Mouse (Mus musculus) urinary bladder, postnatal 25 days (tissue): ENCODE results near the gene Cib4.
A peak's percentile ranks its signal among the peaks of the same experiment; 100 is the strongest.

Source experiments
- DNase-seq: peaks from one replicate; pipeline ENCODE4 v3.0.0; 2022; ENCODE audit warnings: low spot score

The Cib4 gene

DNA sequence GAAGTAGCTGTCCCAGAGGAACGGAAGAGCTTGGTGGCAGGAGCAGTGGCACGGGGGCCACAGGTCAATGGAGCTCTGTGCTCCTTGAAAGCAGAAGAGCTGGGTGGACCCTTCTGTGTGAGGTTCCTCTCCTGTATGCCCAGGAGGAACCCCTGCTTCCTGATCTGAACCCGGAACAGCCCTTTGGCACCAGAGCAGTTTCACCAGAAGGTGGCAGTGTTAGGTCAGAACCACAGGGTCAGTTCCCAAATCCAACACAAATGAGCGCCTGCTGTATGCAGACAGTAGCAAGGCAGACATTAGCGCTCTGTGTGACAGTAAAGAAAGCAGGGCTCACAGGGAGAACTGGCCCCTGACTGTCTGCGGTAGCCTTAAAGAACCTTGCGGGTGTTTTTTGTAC, 29.3 kb downstream of the Cib4 start:
- peak; percentile 62 for DNase-seq

DNA sequence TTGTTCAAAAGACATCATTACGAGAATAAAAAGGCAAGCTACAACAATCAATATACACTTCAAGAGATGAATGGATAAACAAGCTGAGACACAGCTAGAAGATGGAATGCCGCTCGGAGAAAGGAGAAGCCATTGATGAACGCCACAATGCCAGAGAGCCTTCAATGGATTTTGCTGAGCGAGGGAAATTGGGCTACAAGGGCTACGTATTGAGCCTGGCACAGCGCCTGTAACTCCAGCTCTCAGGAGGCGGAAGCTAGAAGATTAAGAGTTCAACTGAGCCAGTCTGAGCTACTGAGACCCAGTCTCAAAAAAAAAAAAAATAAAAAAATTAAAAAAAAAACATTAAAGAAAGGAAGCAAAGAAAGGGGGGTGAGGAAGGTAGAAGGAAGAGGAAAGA, 32.5 kb downstream of the Cib4 start:
- DNase-seq, result no peak

DNA sequence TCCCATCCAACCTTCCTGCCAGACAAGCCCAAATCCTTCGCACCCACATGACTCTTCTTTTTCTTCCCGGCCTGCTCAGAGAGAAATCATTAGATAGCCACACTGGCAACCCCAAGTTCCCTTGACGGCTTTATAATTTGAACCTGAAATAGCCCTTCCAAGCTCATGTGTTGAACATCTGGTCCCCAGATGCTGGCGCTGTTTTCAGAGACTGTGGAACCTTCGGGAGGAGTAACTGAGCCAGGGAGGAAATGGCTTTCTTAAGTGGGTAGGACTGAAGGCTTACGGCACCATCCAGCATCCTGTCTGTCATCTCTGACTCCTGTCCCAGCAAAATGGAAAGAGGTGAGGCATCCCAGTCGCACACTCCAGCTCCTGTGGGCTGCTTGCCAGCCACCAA, 48.3 kb downstream of the Cib4 start:
- DNase-seq, result no peak

DNA sequence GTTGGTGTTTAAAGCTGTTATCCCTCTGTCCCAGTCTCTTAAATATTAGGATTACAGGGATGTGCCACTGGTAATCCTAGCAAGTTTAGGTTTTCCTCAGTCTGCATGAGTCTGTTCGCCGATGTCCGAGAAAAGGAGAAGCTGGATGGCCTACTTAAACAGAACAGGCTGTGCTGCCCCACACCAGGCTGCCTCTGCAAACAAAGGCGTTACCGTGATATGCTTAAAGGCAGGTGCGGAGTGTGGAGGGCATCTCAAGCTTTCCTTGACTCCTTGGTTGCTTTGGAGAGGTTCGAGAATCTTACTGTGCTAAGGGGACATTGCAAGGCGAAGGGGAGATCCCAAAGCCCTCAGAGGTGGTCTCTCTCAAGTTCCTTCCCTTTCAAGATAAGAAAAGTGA, 48.8 kb downstream of the Cib4 start:
- no peak for DNase-seq

DNA sequence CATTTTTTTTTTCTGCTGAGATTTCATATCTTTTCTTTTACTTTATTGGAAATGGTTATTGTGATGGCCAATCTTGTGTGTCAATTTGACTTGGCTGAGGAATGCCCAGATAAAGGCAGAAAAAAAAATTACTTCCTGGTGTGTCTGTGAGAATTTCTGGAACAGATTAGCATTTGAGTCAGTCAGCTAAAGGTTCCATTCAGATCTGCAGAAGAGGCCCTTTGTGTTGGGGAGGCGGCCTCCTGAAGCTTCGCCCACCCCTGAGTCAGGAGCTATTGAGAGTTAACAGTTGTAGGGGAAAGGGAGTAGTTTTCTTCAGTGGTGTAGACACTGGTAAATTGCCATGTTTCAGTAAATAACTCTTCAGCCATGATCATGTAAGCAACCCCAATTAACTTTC, 50.3 kb downstream of the Cib4 start:
- DNase-seq, result no peak

DNA sequence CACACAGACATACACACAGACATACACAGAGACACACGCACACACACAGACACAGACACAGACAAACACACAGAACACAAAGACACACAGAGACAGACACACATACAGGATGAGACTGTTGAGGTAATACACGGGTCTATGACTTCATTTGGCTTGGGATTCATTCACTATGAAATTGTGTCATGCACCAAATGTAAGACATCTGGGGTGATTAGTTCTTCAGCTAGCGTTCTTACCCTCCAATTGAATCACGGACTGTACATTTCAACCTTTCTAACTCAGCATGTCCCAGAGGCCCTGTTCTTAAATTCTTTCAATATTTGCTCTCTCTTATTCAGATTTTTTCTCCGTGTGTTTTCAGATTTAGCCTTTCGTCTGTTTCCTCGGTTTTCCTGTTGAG, 51.0 kb downstream of the Cib4 start:
- no peak for DNase-seq

DNA sequence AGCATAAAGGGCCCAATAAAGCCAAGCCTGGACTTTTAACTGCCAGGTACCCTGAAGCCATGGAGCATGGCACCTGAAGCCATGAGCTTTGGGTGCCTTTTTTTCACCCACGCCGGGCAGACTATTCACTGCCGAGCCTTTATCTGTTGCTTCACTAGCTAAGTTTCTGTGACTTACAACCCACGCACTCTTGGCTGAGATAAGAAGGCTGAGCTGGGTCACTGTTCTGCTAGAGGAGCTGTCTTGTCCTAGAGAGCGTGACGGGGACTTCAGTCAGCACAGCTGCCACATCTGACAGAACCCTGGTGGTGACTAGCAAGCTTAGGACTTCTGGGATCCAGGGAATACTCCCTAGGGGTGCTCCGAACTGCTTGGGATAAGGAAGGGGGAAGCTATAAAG, 51.9 kb downstream of the Cib4 start:
- no peak for DNase-seq

DNA sequence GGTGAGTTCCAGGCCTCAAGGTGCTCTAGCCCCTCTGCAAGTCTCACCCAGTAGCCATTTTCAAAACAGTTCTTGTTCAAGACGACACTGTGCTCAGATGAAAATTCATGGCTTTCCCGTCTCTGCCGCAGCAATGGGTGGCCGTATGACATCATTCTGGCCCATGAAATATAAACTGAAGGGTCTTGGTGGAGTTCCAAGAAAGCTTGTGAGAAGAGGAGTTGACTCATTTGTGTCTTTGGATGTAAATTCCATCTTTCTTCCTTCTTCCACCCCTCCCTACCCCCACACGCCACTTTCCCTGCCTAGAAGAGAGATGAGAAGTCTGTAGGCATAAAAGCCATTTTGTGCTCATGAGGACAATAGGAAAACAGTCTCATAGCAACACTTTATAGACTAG, 54.8 kb downstream of the Cib4 start:
- DNase-seq, result no peak

DNA sequence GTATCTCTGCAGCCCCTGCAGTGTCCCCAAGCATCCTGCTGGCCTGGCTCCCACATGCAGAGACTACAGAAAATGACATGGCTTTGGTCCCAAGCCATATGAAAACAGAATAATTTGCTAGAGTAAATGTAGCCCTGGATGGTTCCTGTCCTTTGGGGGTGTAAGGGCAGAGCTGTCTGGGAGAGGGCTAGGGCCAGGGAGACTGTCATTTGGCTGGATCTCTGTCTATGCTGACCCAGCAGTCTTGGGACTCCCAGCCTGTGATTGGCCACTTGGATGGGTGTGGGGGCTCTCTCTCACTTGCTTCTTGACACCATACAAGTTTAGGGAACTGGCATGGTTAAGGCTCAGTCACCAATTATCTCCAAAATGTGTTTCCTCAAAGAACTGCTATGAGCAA, 55.4 kb downstream of the Cib4 start:
- no peak for DNase-seq

DNA sequence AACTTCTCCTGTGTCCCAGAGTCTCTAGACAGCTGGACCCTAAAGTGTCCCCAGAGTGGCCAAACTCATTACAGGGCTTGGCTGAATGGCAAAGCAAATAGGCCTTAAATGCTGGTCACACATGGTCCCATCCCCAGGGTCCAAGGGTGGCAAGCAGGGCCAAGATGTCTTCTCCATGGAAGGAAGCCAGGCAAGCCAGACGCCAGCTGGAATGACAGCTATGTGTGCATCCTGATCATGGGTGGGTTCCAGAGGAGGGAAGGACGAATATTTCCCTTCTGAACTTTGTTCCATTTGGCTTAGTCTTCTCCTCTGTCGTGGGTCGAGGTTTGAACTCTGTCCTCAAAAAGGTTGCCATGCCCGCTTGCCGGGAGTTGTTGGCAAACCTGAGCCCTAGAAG, 60.5 kb downstream of the Cib4 start:
- DNase-seq, result no peak

DNA sequence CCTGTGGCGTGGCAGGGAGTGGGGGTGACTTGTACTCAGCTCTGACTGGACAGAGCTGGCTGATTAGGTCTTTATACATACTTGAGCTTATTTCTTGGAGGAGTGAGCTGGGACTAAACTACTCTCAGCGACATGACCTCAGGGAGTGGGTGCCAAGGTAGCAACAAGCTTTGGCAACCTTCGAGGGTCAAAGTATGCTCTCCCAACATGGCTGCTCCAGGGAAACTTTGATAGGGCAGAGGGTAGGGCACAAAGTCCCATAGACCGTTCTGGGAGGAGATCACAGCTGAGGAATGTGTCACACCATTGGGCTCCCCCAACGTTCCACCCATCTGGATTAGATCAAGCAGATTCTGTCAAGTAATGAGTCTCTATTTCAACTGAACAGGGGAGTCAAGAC, 61.0 kb downstream of the Cib4 start:
- no peak for DNase-seq

DNA sequence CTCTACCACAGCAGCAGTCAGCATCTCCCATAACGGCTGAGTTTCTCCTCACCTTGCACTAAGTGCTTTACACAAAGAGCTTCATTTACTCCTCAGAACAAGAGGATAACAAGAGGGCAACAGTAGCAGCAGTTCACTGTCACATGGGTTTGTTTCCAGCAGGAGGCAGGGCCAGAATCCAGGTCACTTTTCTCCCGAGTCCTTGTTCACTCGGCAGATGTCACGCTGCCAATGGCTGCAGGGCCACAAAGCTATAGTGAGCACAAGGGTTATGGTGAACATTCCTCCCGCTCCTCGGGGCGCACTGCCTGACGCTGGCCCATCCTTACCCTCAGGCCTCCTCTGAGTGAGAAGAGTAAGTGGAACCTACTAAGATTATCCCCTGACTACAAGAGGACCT, 62.1 kb downstream of the Cib4 start:
- DNase-seq, result no peak

DNA sequence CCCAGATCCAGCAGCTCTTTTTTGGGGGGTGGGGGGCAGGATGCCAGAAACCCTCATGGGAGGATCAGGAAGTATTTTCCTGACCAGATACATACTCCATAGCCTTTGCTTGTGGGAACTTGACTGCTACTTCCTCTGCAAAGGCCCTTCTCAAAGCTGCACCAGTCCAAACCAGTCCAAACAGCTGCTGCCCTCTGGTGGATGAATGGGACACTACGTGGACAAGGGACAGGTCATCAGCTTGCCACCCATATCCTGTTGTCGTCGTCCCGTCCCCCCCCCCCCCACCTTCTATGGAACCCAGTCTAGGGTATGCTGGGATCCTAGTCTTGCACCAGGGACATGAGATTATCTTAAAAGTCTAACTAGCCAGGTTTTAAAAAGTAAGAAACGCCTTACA, 63.3 kb downstream of the Cib4 start:
- DNase-seq, result peak; percentile 74

DNA sequence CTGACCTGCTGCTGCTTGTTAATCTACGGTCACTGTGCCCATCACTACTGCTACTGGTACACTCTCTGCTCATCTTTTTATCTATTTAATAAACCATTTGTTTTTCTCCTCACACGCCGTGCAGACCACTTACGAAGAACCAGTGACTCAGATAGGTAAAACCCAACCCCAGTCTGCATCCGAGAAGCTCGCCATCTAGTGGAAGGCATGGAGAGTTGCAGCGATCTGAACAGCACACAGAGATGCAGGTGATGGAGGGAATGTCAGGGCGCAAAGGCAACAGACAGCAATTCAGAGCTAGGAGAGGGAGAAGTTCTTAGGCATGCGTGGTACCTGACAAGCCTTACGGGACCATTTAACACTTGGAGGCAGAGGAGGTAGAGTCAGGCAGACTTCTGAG, 69.1 kb downstream of the Cib4 start:
- DNase-seq, result no peak

DNA sequence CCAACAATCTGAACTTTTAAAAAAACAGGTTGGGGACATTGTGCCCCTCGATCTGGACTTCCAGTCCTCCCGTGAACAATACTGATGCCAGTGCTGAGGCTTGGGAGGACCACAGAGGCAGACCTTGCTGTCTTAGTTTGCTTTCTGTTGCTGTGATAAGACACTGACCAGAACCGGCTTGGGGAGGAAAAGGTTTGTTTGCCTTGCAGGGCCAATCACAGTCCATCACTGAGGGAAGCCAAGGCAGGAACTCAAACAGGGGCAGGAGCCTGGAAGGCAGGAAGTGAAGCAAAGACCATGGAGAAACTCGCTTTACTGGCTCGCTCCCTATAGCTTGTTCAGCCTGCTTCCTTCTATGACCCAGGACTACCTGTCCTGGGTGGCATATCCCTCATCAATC, 73.5 kb downstream of the Cib4 start:
- no peak for DNase-seq

DNA sequence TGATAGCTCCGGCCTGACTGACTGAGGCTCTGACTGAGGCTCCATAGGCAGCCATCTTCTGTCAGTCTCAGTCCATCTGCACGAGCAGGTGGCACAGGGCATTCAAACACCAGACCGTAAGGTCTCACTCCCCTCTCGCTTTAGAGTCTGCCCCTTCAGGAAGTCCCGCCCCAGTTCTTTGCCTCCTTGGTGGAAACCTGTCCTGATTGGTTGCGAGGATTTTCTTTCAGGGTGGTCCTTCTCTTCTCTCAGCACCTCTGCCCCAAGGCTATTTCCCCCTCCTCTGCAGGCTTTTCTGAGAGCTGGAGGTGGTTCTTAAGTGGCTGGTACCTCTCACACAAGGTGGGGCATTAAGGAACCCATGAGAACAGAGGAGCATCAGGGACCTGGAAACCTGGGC, 75.2 kb downstream of the Cib4 start:
- DNase-seq, result no peak

DNA sequence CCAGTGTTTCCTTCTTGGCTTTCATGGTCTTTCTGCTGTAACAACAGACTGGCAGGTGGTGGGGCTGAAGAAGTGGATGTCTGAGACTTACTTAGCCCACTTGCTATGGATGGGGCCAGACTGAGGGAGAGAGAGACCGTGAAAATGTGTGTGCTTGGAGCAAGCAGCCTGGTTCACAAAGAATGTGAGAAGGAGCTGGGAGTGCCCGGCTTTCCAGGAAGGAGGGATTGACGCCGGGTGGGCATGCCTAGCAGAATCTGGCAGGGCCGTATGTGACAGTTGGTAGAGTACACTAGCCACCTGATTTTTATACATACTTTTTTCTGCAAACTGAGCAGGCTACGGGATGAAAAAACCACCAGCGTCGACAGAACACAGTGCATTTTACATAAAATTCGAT, 79.3 kb downstream of the Cib4 start:
- no peak for DNase-seq

DNA sequence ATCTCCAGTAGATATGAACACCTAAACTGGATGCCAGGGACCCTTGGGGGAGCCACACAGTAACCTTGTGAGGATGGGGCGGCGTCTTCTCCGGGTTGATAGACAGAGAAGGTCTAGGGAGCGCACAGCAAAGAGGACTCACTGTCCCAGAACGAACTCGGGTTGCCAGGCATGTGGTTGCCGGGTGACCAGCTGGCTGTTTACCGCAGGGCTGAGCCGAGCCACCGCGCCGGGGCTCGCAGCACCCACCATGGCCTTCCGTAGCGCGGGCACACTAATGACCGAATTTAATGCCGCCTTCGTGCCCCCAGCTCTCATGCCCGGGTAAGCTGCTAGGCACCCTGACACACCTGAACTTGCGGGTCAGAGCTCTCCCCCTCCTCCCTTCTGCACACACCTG, 79.8 kb downstream of the Cib4 start, which contains the start of gene 1700001C02Rik:
1700001C02Rik (plus strand) TSS at position 187 of the 400 bp plus-strand sequence.
- no peak for DNase-seq

DNA sequence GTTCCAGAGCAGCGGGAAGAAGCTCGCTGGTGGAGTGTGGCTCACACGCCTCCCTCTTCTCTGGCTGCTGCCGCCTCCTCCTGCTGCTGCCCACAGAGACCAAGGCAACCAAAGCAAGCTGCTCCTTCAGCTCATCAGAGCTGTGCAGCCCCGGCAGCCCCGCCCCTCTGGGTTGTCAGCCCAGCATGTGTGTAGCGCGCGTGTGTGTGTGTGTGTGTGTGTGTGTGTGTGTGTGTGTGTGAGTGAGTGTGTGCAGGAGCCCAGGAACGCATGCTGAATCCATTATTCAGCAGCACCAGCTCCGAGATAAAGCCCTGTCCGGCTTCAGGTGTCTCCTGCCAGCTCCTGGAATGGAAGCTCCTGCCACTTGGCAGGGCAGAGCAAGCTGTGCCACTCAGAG, 83.8 kb downstream of the Cib4 start, which contains the start of gene Otof:
Otof (minus strand) TSS at position 112 of the 400 bp plus-strand sequence.
- no peak for DNase-seq

DNA sequence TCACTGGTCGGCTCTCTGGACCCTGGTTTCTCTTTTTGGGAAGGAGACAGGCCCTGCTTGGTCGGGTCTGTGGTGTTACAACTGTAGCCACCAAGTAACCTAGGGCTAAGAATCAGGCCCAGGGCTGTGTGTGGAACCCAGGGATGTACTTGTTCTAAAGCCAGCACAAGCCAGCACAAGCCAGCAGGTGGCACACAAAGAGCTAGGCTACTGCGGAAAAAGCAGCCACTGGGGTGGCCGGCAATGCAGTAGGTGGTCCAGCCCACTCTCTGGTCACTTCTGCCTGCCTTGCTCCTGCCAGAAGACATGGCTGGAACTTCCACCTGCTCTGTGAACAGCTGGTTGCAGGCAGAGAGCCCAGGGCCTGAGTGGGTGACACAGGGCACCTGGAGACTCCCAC, 85.5 kb downstream of the Cib4 start:
- no peak for DNase-seq

DNA sequence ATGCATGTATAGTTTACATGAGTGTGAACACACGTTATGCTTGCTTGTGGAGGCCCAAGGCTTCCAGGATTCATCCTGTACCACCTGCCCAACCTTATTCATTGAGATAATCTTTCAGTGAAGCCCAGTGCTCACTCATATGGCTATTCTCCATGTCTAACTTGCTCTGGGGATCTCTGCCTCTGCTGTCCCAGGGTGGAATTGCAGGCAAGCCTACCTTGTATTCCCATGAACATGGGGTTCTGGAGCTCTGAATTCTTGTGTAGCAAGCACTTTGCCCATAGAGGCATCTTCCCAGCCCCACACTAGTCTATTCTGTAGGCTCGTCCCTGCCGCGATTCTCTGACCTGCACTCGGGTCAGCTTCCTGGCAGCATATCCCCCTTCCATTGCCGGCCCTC, 89.6 kb downstream of the Cib4 start:
- DNase-seq, result no peak

DNA sequence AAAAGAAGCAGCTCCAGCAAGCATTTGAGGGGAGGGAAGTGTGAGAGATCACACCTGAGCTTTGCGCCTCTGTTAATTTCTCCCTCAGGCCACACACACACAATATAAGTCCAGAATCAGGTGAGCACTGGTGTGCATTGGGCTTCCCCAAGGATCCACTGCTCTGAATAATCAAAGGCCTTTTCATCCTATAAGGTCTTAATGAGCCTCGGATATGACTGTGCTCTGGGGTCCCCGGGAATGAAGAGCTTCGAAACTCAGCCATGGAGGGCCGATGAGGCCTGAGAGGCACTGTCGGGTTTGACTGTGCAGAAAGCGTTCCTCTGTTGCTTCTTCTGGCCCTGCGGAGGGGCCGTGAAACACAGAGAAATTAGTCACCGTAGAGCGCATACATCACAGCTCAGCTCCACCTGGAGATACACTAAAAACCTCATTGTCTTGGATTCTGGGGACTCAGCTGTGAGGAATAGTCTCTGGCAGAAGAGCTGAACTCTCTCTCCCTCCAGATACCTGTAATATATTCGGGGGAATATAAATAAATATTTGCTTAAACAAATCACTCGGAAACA, 101.2 kb downstream of the Cib4 start:
- no peak for DNase-seq

DNA sequence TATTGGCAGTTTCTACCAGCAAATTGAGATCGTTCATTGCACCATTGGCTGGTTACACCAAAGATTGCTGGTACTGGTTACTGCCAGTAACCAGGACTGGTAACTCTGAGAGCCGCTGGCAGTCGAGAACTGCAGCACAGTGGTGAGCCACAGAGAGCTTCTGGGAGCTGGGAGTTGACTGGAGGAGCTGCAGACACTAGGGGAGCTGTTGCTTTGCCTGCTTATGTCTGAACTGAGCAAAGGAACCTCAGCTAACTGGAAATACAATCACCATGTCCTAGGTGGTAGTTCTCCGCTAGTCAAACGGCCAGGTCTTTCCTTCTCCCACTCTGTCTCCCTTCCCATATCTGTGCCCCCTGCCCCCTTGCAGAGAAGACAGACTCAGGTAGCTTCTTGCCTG, 103.4 kb downstream of the Cib4 start:
- DNase-seq, result no peak

DNA sequence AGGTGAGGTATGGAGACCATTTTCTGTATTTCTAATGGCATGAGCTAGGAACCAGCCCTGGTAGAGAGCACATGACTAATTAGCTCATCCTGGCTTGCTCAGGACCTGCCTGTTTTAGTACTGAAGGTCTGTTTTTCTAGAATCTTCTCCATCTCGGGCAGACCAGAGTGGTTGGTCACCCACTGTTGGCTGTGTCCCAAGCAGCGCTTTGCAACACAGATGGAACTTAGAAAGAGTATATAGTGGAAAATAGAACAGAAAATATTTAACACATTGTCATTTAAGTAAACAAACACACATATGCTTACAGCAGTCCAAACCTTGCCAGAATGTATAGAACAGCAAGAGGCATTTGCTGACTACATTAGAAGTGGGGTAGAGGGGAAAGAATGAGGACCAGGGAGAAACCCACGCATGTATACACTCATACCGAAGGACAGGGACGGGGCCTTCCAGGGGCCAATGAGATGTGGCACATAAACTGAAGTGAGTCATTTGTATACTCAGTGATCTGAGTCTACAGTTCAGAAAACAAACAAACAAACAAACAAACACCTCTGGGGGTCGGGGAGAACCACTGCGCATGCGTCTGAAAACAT, 105.2 kb downstream of the Cib4 start:
- DNase-seq, result no peak

DNA sequence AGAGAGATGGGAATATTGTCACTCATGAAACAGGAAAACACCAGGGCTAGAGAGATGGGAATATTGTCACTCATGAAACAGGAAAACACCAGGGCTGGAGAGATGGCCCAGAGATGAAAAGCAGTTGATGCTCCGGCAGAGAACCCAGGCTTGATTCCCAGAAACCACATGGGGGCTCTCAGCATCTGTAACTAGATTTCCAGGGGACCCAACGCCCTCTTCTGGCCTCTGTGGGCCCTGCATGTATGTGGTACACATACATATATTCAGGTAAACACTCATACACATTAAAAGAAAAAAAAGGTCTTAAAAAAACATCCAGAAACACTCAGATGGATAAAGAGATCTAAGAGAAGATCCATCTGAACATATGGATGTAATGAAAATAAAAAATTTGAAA, 106.7 kb downstream of the Cib4 start:
- no peak for DNase-seq
